Mouse (Mus musculus): Measurements from ENCODE around the gene Hirip3. TPM values are rescaled to one million over a fixed set of nuclear protein-coding genes. Genes with fewer than 3 reads are reported as not detected.

The Hirip3 gene
- total and polyA plus RNA-seq, 3 experiments = 55.6 to 137 TPM; not detected in 1

DNA sequence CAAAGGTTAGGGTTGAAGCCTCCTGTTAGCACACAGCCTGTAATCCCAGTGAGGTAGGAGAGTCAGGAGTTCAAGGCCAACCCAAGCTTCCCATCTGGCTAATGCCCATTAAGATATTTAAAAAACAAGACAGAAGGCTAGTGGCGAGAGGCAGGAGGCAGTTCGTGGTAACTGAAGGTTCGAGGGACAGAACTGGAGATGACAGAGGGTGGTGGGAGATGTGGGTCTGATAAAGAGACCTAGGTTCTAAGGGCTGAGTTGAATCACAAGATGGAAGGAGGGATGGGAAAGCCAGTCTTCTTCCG is 14.7 kb upstream of the Hirip3 start, which contains the start of gene Doc2a:
Gene Doc2a, plus strand, starts transcription at position 301 of the 305 bp plus-strand sequence.
- DNase-seq (ENCODE audit: low read depth, low spot score) = no peak
- Histone ChIP-seq H3K4me3 (ENCODE audit: control insufficient read depth in 1 of 2, insufficient read depth in 1 of 2, low read depth in 2 of 2, low read length in 2 of 2) (no peak within 1 kb of the TSS), H3K27me3 (ENCODE audit: control insufficient read depth in 1 of 2, insufficient read depth in 2 of 2, low read length in 2 of 2) (peaks cover 5 to 6% of the 10 kb centered on the region in 2 experiments), H3K36me3 (ENCODE audit: control insufficient read depth in 1 of 2, insufficient read depth in 2 of 2, low read length in 2 of 2) (no peaks in the 10 kb centered on the region), H3K9ac (ENCODE audit: control insufficient read depth, low read depth, low read length, poor library complexity, severe bottlenecking) (no peak within 1 kb of the TSS), H3K9me3 (replicated peaks; ENCODE audit: insufficient read depth, low read length) (no peaks in the 10 kb centered on the region), H3K27ac (ENCODE audit: control insufficient read depth, low read depth, low read length) (no peak within 1 kb of the TSS), H3K4me1 (ENCODE audit: control insufficient read depth in 1 of 2, insufficient read depth in 2 of 2, low read length in 2 of 2) (no peaks in the 10 kb centered on the region), H3K79me2 (ENCODE audit: control insufficient read depth, insufficient read depth, low read length, poor library complexity) (no peaks in the 10 kb centered on the region)
- TF ChIP-seq CHD2 (IDR thresholded peaks at IDR 0.05; ENCODE audit: low read length) = no peak
- no peak for TF ChIP-seq POLR2A (IDR thresholded peaks at IDR 0.05; ENCODE audit: control insufficient read depth in 1 of 2, insufficient read depth in 1 of 2, low read depth in 1 of 2, low read length in 2 of 2, poor library complexity in 1 of 2)
- no peak for TF ChIP-seq MXI1 (IDR thresholded peaks at IDR 0.05; ENCODE audit: low read depth, low read length)

GRCm38 (mm10) chr7:126847421-126848398 is 14.1 kb upstream of the Hirip3 start:
- H3K9ac ChIP-seq (ENCODE audit: control insufficient read depth, low read depth, low read length, poor library complexity, severe bottlenecking) = no peak overlapping the region
- H3K27me3 ChIP-seq (ENCODE audit: control insufficient read depth in 1 of 2, insufficient read depth in 2 of 2, low read length in 2 of 2) = peaks cover 5 to 6% of the 10 kb centered on the region in 2 experiments

DNA sequence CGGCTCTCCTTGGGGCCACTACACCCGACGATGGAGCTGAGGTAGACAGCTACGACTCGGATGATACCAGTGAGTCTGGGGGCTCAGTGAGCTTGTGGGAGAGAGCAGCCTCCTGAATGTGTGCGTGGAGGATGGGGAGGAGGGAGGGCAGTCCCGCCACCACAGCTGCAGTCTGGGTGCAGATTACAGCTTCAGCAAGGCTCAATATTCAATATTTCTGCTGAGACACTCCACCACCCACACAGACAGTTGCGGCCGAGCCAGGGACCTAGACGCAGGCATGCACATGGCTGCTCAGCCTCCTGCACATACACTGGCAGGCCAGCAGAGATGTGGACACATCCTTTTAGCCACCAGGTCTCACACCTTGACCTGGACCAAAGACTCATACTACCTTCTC is 13.0 kb upstream of the Hirip3 start:
- no peak for TF ChIP-seq JUND (IDR thresholded peaks at IDR 0.05; ENCODE audit: low read depth, low read length)
- no peak for TF ChIP-seq NRF1 (IDR thresholded peaks at IDR 0.05; ENCODE audit: insufficient read depth, low read depth, low read length, poor library complexity, severe bottlenecking)
- TF ChIP-seq ZKSCAN1 (IDR thresholded peaks at IDR 0.05; ENCODE audit: low read depth, low read length) = no peak
- TF ChIP-seq USF1 (IDR thresholded peaks at IDR 0.05; ENCODE audit: low read depth, low read length) = no peak
- no peak for TF ChIP-seq MAFK (IDR thresholded peaks at IDR 0.05; ENCODE audit: borderline replicate concordance, low read depth, low read length)
- TF ChIP-seq HCFC1 (IDR thresholded peaks at IDR 0.05; ENCODE audit: low read depth, low read length) = no peak
- TF ChIP-seq SIN3A (IDR thresholded peaks at IDR 0.05; ENCODE audit: low read length) = no peak
- no peak for TF ChIP-seq NELFE (IDR thresholded peaks at IDR 0.05; ENCODE audit: low read depth, low read length)
- no peak for TF ChIP-seq RAD21 (IDR thresholded peaks at IDR 0.05; ENCODE audit: low read depth, low read length)
- TF ChIP-seq SMC3 (IDR thresholded peaks at IDR 0.05; ENCODE audit: low read depth, low read length) = no peak
- no peak for TF ChIP-seq ETS1 (IDR thresholded peaks at IDR 0.05; ENCODE audit: low read depth, low read length)
- no peak for TF ChIP-seq MEF2A (IDR thresholded peaks at IDR 0.05; ENCODE audit: extremely low read depth, insufficient replicate concordance, low read depth, low read length, poor library complexity, severe bottlenecking)
- TF ChIP-seq TAL1 (IDR thresholded peaks at IDR 0.05; ENCODE audit: low read length) = no peak
- no peak for TF ChIP-seq USF2 (IDR thresholded peaks at IDR 0.05; ENCODE audit: borderline replicate concordance in 1 of 2, insufficient read depth in 1 of 2, low read depth in 1 of 2, low read length in 2 of 2)
- peaks cover 0 to 4% of the 10 kb centered on the region in 2 experiments; a peak in 1 of 4 replicates for H3K36me3 ChIP-seq (ENCODE audit: control insufficient read depth in 1 of 2, insufficient read depth in 2 of 2, low read length in 2 of 2)
- peaks cover 1 to 6% of the 10 kb centered on the region in 2 experiments; a peak in 3 of 4 replicates for H3K27me3 ChIP-seq (ENCODE audit: control insufficient read depth in 1 of 2, insufficient read depth in 2 of 2, low read length in 2 of 2)
- no peak for DNase-seq (ENCODE audit: low read depth, low spot score)
- H3K4me3 ChIP-seq (ENCODE audit: control insufficient read depth in 1 of 2, insufficient read depth in 1 of 2, low read depth in 2 of 2, low read length in 2 of 2) = no peak overlapping the region
- no peaks in the 10 kb centered on the region for H3K79me2 ChIP-seq (ENCODE audit: control insufficient read depth, insufficient read depth, low read length, poor library complexity)
- no peaks in the 10 kb centered on the region for H3K4me1 ChIP-seq (ENCODE audit: control insufficient read depth in 1 of 2, insufficient read depth in 2 of 2, low read length in 2 of 2)
- no peaks in the 10 kb centered on the region for H3K9me3 ChIP-seq (replicated peaks; ENCODE audit: insufficient read depth, low read length)
- no peak overlapping the region for H3K27ac ChIP-seq (ENCODE audit: control insufficient read depth, low read depth, low read length)
- no peak overlapping the region for H3K9ac ChIP-seq (ENCODE audit: control insufficient read depth, low read depth, low read length, poor library complexity, severe bottlenecking)

More at GRCm38 (mm10) chr7:126847421-126848398, 14.1 kb upstream of the Hirip3 start:
- H3K4me3 ChIP-seq (ENCODE audit: control insufficient read depth in 1 of 2, insufficient read depth in 1 of 2, low read depth in 2 of 2, low read length in 2 of 2) = no peak overlapping the region
- no peak for TF ChIP-seq TBP (IDR thresholded peaks at IDR 0.05; ENCODE audit: low read depth, low read length)
- TF ChIP-seq KAT2A (conservative IDR thresholded peaks at IDR 0.05; ENCODE audit: low read depth, low read length) = no peak
- TF ChIP-seq JUND (IDR thresholded peaks at IDR 0.05; ENCODE audit: low read depth, low read length) = no peak
- TF ChIP-seq MAZ (IDR thresholded peaks at IDR 0.05; ENCODE audit: low read depth, low read length) = no peak
- TF ChIP-seq MEF2A (IDR thresholded peaks at IDR 0.05; ENCODE audit: extremely low read depth, insufficient replicate concordance, low read depth, low read length, poor library complexity, severe bottlenecking) = no peak
- TF ChIP-seq HCFC1 (IDR thresholded peaks at IDR 0.05; ENCODE audit: low read depth, low read length) = no peak
- TF ChIP-seq SMC3 (IDR thresholded peaks at IDR 0.05; ENCODE audit: low read depth, low read length) = no peak
- no peak for TF ChIP-seq MAFK (IDR thresholded peaks at IDR 0.05; ENCODE audit: borderline replicate concordance, low read depth, low read length)
- TF ChIP-seq ELF1 (IDR thresholded peaks at IDR 0.05; ENCODE audit: low read depth, low read length) = no peak
- no peak for TF ChIP-seq ZKSCAN1 (IDR thresholded peaks at IDR 0.05; ENCODE audit: low read depth, low read length)
- TF ChIP-seq POLR2A (IDR thresholded peaks at IDR 0.05; ENCODE audit: control insufficient read depth in 1 of 2, insufficient read depth in 1 of 2, low read depth in 1 of 2, low read length in 2 of 2, poor library complexity in 1 of 2) = no peak
- no peak for TF ChIP-seq NRF1 (IDR thresholded peaks at IDR 0.05; ENCODE audit: insufficient read depth, low read depth, low read length, poor library complexity, severe bottlenecking)
- no peak for TF ChIP-seq EP300 (IDR thresholded peaks at IDR 0.05; ENCODE audit: low read depth in 1 of 2, low read length in 2 of 2)
- TF ChIP-seq ETS1 (IDR thresholded peaks at IDR 0.05; ENCODE audit: low read depth, low read length) = no peak
- TF ChIP-seq ZMIZ1 (IDR thresholded peaks at IDR 0.05; ENCODE audit: low read depth, low read length) = no peak
- TF ChIP-seq SIN3A (IDR thresholded peaks at IDR 0.05; ENCODE audit: low read length) = no peak
- no peak for TF ChIP-seq MYB (IDR thresholded peaks at IDR 0.05; ENCODE audit: low read depth, low read length)
- H3K9me3 ChIP-seq (replicated peaks; ENCODE audit: insufficient read depth, low read length) = no peaks in the 10 kb centered on the region
- H3K36me3 ChIP-seq (ENCODE audit: control insufficient read depth in 1 of 2, insufficient read depth in 2 of 2, low read length in 2 of 2) = no peaks in the 10 kb centered on the region
- no peaks in the 10 kb centered on the region for H3K4me1 ChIP-seq (ENCODE audit: control insufficient read depth in 1 of 2, insufficient read depth in 2 of 2, low read length in 2 of 2)
- no peak for DNase-seq (ENCODE audit: low read depth, low spot score)
- H3K79me2 ChIP-seq (ENCODE audit: control insufficient read depth, insufficient read depth, low read length, poor library complexity) = no peaks in the 10 kb centered on the region
- no peak overlapping the region for H3K27ac ChIP-seq (ENCODE audit: control insufficient read depth, low read depth, low read length)

Data from MEL (cell line).